Mouse (Mus musculus) c-Kit-positive CD71-negative TER-119-negative erythroid progenitor cells, embryonic 14.5 days (primary cell): Measurements from ENCODE around the gene Acoxl.

Source experiments
- DNase-seq: peaks from one replicate; pipeline ENCODE4 v3.0.0-alpha.2; 2013; ENCODE audit warnings: low read depth

Acoxl gene

GRCm38 (mm10) chr2:127838576-127838975 lies at the start of gene Acoxl:
Gene Acoxl (plus strand): TSS chr2:127838876.
- no peak for DNase-seq

- no peak for DNase-seq
Measured at GRCm38 (mm10) chr2:127789138-127789537, 49.5 kb upstream of the Acoxl start.

GRCm38 (mm10) chr2:127789651-127790270 lies 48.9 kb upstream of the Acoxl start:
- no peak for DNase-seq

- peak; percentile 84 for DNase-seq
Measured at GRCm38 (mm10) chr2:127791919-127792603, 46.6 kb upstream of the Acoxl start, which contains the start of gene Mtln. Gene Mtln (minus strand): TSS chr2:127792488.

GRCm38 (mm10) chr2:127831401-127832102 lies 7.1 kb upstream of the Acoxl start, which contains the start of gene Bub1:
Gene Bub1 (minus strand): TSS chr2:127831865.
- peak; percentile 89 for DNase-seq

- peak; percentile 16 for DNase-seq
Measured at GRCm38 (mm10) chr2:127832103-127832832, 6.4 kb upstream of the Acoxl start.

GRCm38 (mm10) chr2:127832833-127833190 lies 5.9 kb upstream of the Acoxl start:
- DNase-seq, result peak; percentile 73

- no peak for DNase-seq
Measured at GRCm38 (mm10) chr2:127839425-127839824, 749 bp downstream of the Acoxl start.

- DNase-seq, result no peak
Measured at GRCm38 (mm10) chr2:127841402-127841801, 2.7 kb downstream of the Acoxl start.

GRCm38 (mm10) chr2:127842421-127842820 lies 3.7 kb downstream of the Acoxl start:
- no peak for DNase-seq

GRCm38 (mm10) chr2:127845346-127845982 lies 6.8 kb downstream of the Acoxl start:
- DNase-seq, result peak; percentile 24

GRCm38 (mm10) chr2:127846008-127846407 lies 7.3 kb downstream of the Acoxl start:
- DNase-seq, result no peak

- DNase-seq, result no peak
Measured at GRCm38 (mm10) chr2:127846571-127846970, 7.9 kb downstream of the Acoxl start.

- no peak for DNase-seq
Measured at GRCm38 (mm10) chr2:127850371-127850770, 11.7 kb downstream of the Acoxl start.

- no peak for DNase-seq
Measured at GRCm38 (mm10) chr2:127854332-127854991, 15.8 kb downstream of the Acoxl start.

- no peak for DNase-seq
Measured at GRCm38 (mm10) chr2:127864381-127864780, 25.7 kb downstream of the Acoxl start.

GRCm38 (mm10) chr2:127881063-127881462 lies 42.4 kb downstream of the Acoxl start:
- no peak for DNase-seq

- peak; percentile 74 for DNase-seq
Measured at GRCm38 (mm10) chr2:127889432-127889831, 50.8 kb downstream of the Acoxl start.

GRCm38 (mm10) chr2:127889979-127890378 lies 51.3 kb downstream of the Acoxl start:
- no peak for DNase-seq

GRCm38 (mm10) chr2:127890526-127890925 lies 51.9 kb downstream of the Acoxl start:
- no peak for DNase-seq

- no peak for DNase-seq
Measured at GRCm38 (mm10) chr2:127891056-127891455, 52.4 kb downstream of the Acoxl start.
